ENCODE assay signal across 26 mouse cellular contexts in genomic region chr1:134772821-134773220, GRCm38 (mm10).
DNase-seq lines count a peak whose midpoint lies in the region; ATAC-seq lines count a peak whose summit lies in the region.
"Had no signal": no experiment of that assay in that cellular context is flagged by ENCODE, and none has a peak within 500 bp of the region (broad histone marks: within the 10 kb centered on the region; RNA-seq: fewer than 3 reads in every experiment).

No protein-coding gene starts in this region.

- no peak overlapping the region for H3K9ac ChIP-seq in heart, embryonic 15.5 days
- 0 out of 2 replicates have a peak overlapping the region, but pooled peaks have one; percentile 6 for H3K9ac ChIP-seq in kidney, embryonic 16.5 days (replicated peaks; ENCODE audit: low read length)
- H3K9ac ChIP-seq: hindbrain, embryonic 12.5 days; limb, embryonic 15.5 days; liver, embryonic 14.5 days; neural tube, embryonic 13.5 days had no signal

- intact Hi-C loops in heart, postnatal 36 days (cut with DNase I) = no loop called here

- H3K4me2 ChIP-seq in heart, embryonic 15.5 days = no peak overlapping the region
- H3K4me2 ChIP-seq in kidney, embryonic 16.5 days (replicated peaks; ENCODE audit: low read depth, low read length) = no peak overlapping the region
- H3K4me2 ChIP-seq: hindbrain, embryonic 12.5 days; limb, embryonic 15.5 days; neural tube, embryonic 13.5 days had no signal

- H3K9me3 ChIP-seq in heart, embryonic 15.5 days (replicated peaks) = no peaks in the 10 kb centered on the region
- H3K9me3 ChIP-seq in kidney, embryonic 16.5 days (ENCODE audit: low read length) = no peaks in the 10 kb centered on the region
- H3K9me3 ChIP-seq: hindbrain, embryonic 12.5 days; limb, embryonic 15.5 days; midbrain, embryonic 10.5 days; neural tube, embryonic 13.5 days had no signal

- H3K4me3 ChIP-seq in heart, embryonic 15.5 days = no peak overlapping the region
- H3K4me3 ChIP-seq in kidney, embryonic 16.5 days (ENCODE audit: low read length) = no peak overlapping the region
- H3K4me3 ChIP-seq: hindbrain, embryonic 12.5 days; left cerebral cortex, adult 2 months; limb, embryonic 15.5 days; midbrain, embryonic 10.5 days; myocyte; neural tube, embryonic 13.5 days had no signal

- 78% methylated on average over 3 of the region's 3 CpGs for WGBS in heart, embryonic 15.5 days
- WGBS in kidney, embryonic 16.5 days = 70% methylated on average over 3 of the region's 3 CpGs

- no peaks in the 10 kb centered on the region for H3K27me3 ChIP-seq in heart, embryonic 15.5 days
- H3K27me3 ChIP-seq in kidney, embryonic 16.5 days (ENCODE audit: insufficient read depth, low read length) = no peaks in the 10 kb centered on the region
- H3K27me3 ChIP-seq: hindbrain, embryonic 12.5 days; limb, embryonic 15.5 days; neural tube, embryonic 13.5 days had no signal

- peaks cover 38% of the 10 kb centered on the region for H3K4me1 ChIP-seq in heart, embryonic 15.5 days (replicated peaks)
- peaks cover 49% of the 10 kb centered on the region for H3K4me1 ChIP-seq in kidney, embryonic 16.5 days (ENCODE audit: insufficient read depth, low read length)

- H3K36me3 ChIP-seq in heart, embryonic 15.5 days = peaks cover 53% of the 10 kb centered on the region
- peaks cover 6% of the 10 kb centered on the region for H3K36me3 ChIP-seq in kidney, embryonic 16.5 days (ENCODE audit: insufficient read depth, low read length)

- no peak for ATAC-seq in heart, embryonic 15.5 days (replicated peaks; ENCODE audit: insufficient number of reproducible peaks, insufficient read depth, low FRiP score, low read depth)
- no peak for ATAC-seq in kidney, embryonic 16.5 days (ENCODE audit: low FRiP score, low TSS enrichment)
- ATAC-seq: forebrain, embryonic 14.5 days; lung, postnatal 0 days; midbrain, embryonic 16.5 days had no signal

- DNase-seq in heart, adult 11 months = peak; percentile 84
- no peak for DNase-seq in heart, postnatal 36 days
- DNase-seq in heart, adult 9 months (ENCODE audit: low spot score in 2 of 2) = no peak
- no peak for DNase-seq in kidney, adult 11 months
- no peak for DNase-seq in adrenal gland, postnatal 36 days
- DNase-seq: adrenal gland, postnatal 10 days; cerebellum, adult 8-10 months; gastrocnemius, postnatal 10 days; kidney, adult 8-10 months; left cerebral cortex, postnatal 4 days; retina, postnatal 1 day; right cerebral cortex, postnatal 25 days; spleen, adult 18-20 months; thymus, postnatal 25 days had no signal

- H3K27ac ChIP-seq in heart, embryonic 15.5 days = peak overlapping the region; percentile 77; the same call in 1 of the 2 replicates
- H3K27ac ChIP-seq in kidney, embryonic 16.5 days (ENCODE audit: low read length) = peak overlapping the region; percentile 94
- H3K27ac ChIP-seq: hindbrain, embryonic 12.5 days; liver, embryonic 14.5 days; neural tube, embryonic 13.5 days had no signal
